Mouse (Mus musculus) E14TG2a.4 (cell line): ENCODE results near the gene Kdm5a.

Experiments used
- H3K27me3 ChIP-seq: 2 replicates; pipeline ENCODE4 v1.6.1; 2014; ENCODE audit warnings: low read length, control low read depth; ENCODE audit not compliant: insufficient read depth
- H3K36me3 ChIP-seq: 2 replicates; pipeline ENCODE4 v1.6.1; 2014; ENCODE audit warnings: low read length, control low read depth; ENCODE audit not compliant: insufficient read depth
- H3K4me1 ChIP-seq: replicated peaks from 2 replicates; pipeline ENCODE4 v1.6.1; 2014; ENCODE audit warnings: low read depth, low read length, control low read depth
- H3K4me3 ChIP-seq: replicated peaks from 2 replicates; pipeline ENCODE4 v1.5.1; 2014; ENCODE audit warnings: mild to moderate bottlenecking, low read length
- H3K9me3 ChIP-seq: 2 replicates; pipeline ENCODE4 v1.6.1; 2014; ENCODE audit warnings: low read length, control low read depth
- CTCF ChIP-seq: conservative IDR thresholded peaks from 2 replicates; pipeline ENCODE4 v1.5.1; 2014; ENCODE audit warnings: low read length
- NANOG ChIP-seq: IDR thresholded peaks from 2 replicates; pipeline ENCODE4 v1.6.1; 2014; ENCODE audit warnings: borderline replicate concordance, low read length, mixed read lengths
- POU5F1 ChIP-seq: IDR thresholded peaks from 2 replicates; pipeline ENCODE4 v1.6.1; 2014; ENCODE audit warnings: low read length, borderline replicate concordance

Kdm5a gene

DNA sequence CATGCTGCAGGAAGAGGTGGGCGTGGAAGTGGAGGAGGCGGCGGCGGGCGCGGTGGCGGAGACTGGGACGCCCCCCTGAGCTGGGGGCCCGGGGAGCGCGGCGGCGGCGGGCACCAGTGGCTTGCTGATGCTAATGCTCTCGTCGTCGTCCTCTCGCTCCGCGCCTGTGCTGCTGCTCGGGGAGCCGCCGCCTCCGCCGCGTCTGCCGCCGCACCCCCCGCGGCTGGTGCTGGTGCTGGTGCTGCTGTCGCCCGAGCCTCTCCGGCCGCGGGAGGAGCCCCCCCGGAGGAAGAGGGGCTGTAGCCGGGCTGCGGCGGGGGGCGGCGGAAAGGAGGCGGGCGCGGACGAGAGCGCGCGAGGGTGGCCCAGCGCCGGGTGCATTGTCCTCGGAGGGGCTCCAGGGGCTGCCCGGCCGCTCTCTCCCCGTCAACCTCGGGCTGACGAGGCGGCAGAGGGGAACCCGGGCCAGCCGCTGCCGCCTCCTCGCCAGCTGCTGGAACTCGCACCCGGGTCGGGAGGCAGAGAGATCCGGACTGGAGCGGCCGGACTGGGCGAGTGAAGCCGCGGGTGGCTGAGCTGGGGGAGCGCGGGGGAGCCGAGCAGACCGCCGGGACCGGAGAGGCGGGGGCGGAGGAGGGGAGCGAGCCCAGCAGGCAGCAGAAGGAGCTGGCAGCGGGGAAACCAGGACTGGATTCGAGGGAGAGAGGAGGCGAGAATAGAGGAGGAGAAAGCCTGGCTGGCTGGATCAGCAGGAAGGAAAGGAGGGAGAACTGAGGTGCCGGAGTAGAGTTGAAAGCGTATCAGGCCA is 129.7 kb downstream of the Kdm5a start, which contains the start of gene Tmem121b:
TSS of gene Tmem121b (minus strand) at position 434 of the 808 bp plus-strand sequence.
- Histone ChIP-seq H3K4me1 (peaks cover 27% of the 10 kb centered on the region), H3K36me3 (no peaks in the 10 kb centered on the region), H3K9me3 (no peaks in the 10 kb centered on the region), H3K27me3 (peaks cover 79% of the 10 kb centered on the region), H3K4me3 (peak within 1 kb of the TSS; percentile 88)
- TF ChIP-seq NANOG (no peak), CTCF (no peak), POU5F1 (no peak)
